Mouse (Mus musculus) stomach, embryonic 15.5 days (tissue): Measurements from ENCODE around the gene Dusp6. TPM values are rescaled to one million over a fixed set of nuclear protein-coding genes. Genes with fewer than 3 reads are reported as not detected.

ENCODE experiments used
- ATAC-seq: fragments of 200-750 bp; cut with Nextera tagmentation; 2 replicates; pipeline ENCODE4 v1.8.0; 2017; ENCODE audit warnings: low read depth, moderate number of reproducible peaks, moderate TSS enrichment; ENCODE audit not compliant: insufficient read depth, low FRiP score
- H3K27ac ChIP-seq: fragments of 300-500 bp; sonication (generic); 2 replicates; pipeline ENCODE4 v1.5.1; 2015; ENCODE audit warnings: mild to moderate bottlenecking, inconsistent platforms
- H3K27me3 ChIP-seq: fragments of 300-500 bp; sonication (generic); replicated peaks from 2 replicates; pipeline ENCODE4 v1.6.1; 2015; ENCODE audit warnings: inconsistent platforms
- H3K36me3 ChIP-seq: fragments of 300-500 bp; sonication (generic); 2 replicates; pipeline ENCODE4 v1.6.1; 2015; ENCODE audit warnings: inconsistent platforms
- H3K4me1 ChIP-seq: fragments of 300-500 bp; sonication (generic); 2 replicates; pipeline ENCODE4 v1.6.1; 2015; ENCODE audit warnings: inconsistent platforms
- H3K4me2 ChIP-seq: fragments of 300-500 bp; sonication (generic); 2 replicates; pipeline ENCODE4 v1.6.1; 2015; ENCODE audit warnings: mild to moderate bottlenecking, inconsistent platforms
- H3K4me3 ChIP-seq: fragments of 300-500 bp; sonication (generic); replicated peaks from 2 replicates; pipeline ENCODE4 v1.5.1; 2015; ENCODE audit warnings: inconsistent platforms
- H3K9ac ChIP-seq: fragments of 300-500 bp; sonication (generic); 2 replicates; pipeline ENCODE4 v1.6.1; 2015; ENCODE audit warnings: inconsistent platforms
- H3K9me3 ChIP-seq: fragments of 300-500 bp; sonication (generic); 2 replicates; pipeline ENCODE4 v1.6.1; 2016; ENCODE audit warnings: inconsistent platforms
- WGBS: fragments of 180-500 bp; shearing (Covaris S2); methylation state at CpG from one replicate; pipeline ENCODE4 v1.1.7; 2015; 5-methylcytosine and 5-hydroxymethylcytosine counted together
- polyA plus RNA-seq: library from polyadenylated mRNA; unstranded; fragments of >200 nt; fragmentation: Nextera tagmentation; extraction: Ambion mirVana; gene quantifications from 2 replicates; pipeline ENCODE4 v1.2.1, GENCODE M21; 2015

Gene Dusp6
- polyA plus RNA-seq, 1 experiment from 2014 or later, result 36.3 TPM

GRCm38 (mm10) chr10:99255830-99256570 lies 7.0 kb upstream of the Dusp6 start:
- H3K27me3 ChIP-seq, result no peaks in the 10 kb centered on the region
- H3K9ac ChIP-seq, result no peak overlapping the region
- no peak for ATAC-seq
- no peaks in the 10 kb centered on the region for H3K36me3 ChIP-seq
- H3K4me3 ChIP-seq, result no peak overlapping the region
- H3K4me1 ChIP-seq, result peaks cover 2% of the 10 kb centered on the region; the same call in 1 of the 2 replicates
- H3K27ac ChIP-seq, result no peak overlapping the region
- no peak overlapping the region for H3K4me2 ChIP-seq
- H3K9me3 ChIP-seq, result no peaks in the 10 kb centered on the region
- WGBS, result 73% methylated on average over 10 of the region's 10 CpGs

- Histone ChIP-seq H3K9me3 (no peaks in the 10 kb centered on the region), H3K4me1 (peaks cover 3% of the 10 kb centered on the region; the same call in 1 of the 2 replicates), H3K4me2 (no peak overlapping the region), H3K4me3 (no peak overlapping the region), H3K27ac (no peak overlapping the region), H3K9ac (no peak overlapping the region), H3K36me3 (no peaks in the 10 kb centered on the region), H3K27me3 (no peaks in the 10 kb centered on the region)
- 75% methylated on average over 5 of the region's 5 CpGs for WGBS
- no peak for ATAC-seq
Observed at GRCm38 (mm10) chr10:99257531-99257930, 5.5 kb upstream of the Dusp6 start.

- no peak for ATAC-seq
- Histone ChIP-seq H3K27ac (no peak overlapping the region), H3K27me3 (no peaks in the 10 kb centered on the region), H3K4me2 (no peak overlapping the region), H3K4me3 (no peak overlapping the region), H3K4me1 (peaks cover 3% of the 10 kb centered on the region; the same call in 1 of the 2 replicates), H3K9ac (no peak overlapping the region), H3K36me3 (no peaks in the 10 kb centered on the region), H3K9me3 (no peaks in the 10 kb centered on the region)
- 76% methylated on average over 8 of the region's 8 CpGs for WGBS
Observed at GRCm38 (mm10) chr10:99259840-99260239, 3.2 kb upstream of the Dusp6 start.

GRCm38 (mm10) chr10:99261151-99261635 lies 1.8 kb upstream of the Dusp6 start:
- Histone ChIP-seq H3K4me1 (peaks cover 9% of the 10 kb centered on the region; the same call in 1 of the 2 replicates), H3K36me3 (no peaks in the 10 kb centered on the region), H3K9me3 (no peaks in the 10 kb centered on the region), H3K27ac (peak overlapping the region; percentile 97), H3K27me3 (no peaks in the 10 kb centered on the region), H3K4me2 (peak overlapping the region; percentile 88), H3K9ac (peak overlapping the region; percentile 80), H3K4me3 (peak overlapping the region; percentile 69)
- 0 out of 2 replicates have a peak, but pooled peaks have one; percentile 0 for ATAC-seq
- under 1% methylated on average over 30 of the region's 30 CpGs for WGBS

GRCm38 (mm10) chr10:99261636-99262318 lies 1.3 kb upstream of the Dusp6 start:
- H3K9me3 ChIP-seq, result no peaks in the 10 kb centered on the region
- H3K27ac ChIP-seq, result peak overlapping the region; percentile 97
- H3K4me2 ChIP-seq, result peak overlapping the region; percentile 88
- under 1% methylated on average over 61 of the region's 62 CpGs for WGBS
- peaks cover 11% of the 10 kb centered on the region; the same call in 1 of the 2 replicates for H3K4me1 ChIP-seq
- peak overlapping the region; percentile 80 for H3K9ac ChIP-seq
- H3K27me3 ChIP-seq, result no peaks in the 10 kb centered on the region
- H3K4me3 ChIP-seq, result peak overlapping the region; percentile 69
- ATAC-seq, result peak; percentile 53
- H3K36me3 ChIP-seq, result no peaks in the 10 kb centered on the region

GRCm38 (mm10) chr10:99262319-99262866 lies 638 bp upstream of the Dusp6 start:
- 0% methylated on average over 20 of the region's 20 CpGs for WGBS
- no peaks in the 10 kb centered on the region for H3K9me3 ChIP-seq
- peak overlapping the region; percentile 88 for H3K4me2 ChIP-seq
- H3K4me3 ChIP-seq, result peak overlapping the region; percentile 69
- peak overlapping the region; percentile 97 for H3K27ac ChIP-seq
- H3K36me3 ChIP-seq, result no peaks in the 10 kb centered on the region
- ATAC-seq, result no peak
- H3K9ac ChIP-seq, result peak overlapping the region; percentile 80; the same call in 1 of the 2 replicates
- H3K27me3 ChIP-seq, result no peaks in the 10 kb centered on the region
- H3K4me1 ChIP-seq, result peaks cover 11% of the 10 kb centered on the region; the same call in 1 of the 2 replicates

GRCm38 (mm10) chr10:99263419-99264221 lies 589 bp downstream of the Dusp6 start:
- Histone ChIP-seq H3K4me3 (peak overlapping the region; percentile 69), H3K4me2 (peak overlapping the region; percentile 88), H3K27me3 (no peaks in the 10 kb centered on the region), H3K27ac (peak overlapping the region; percentile 97), H3K36me3 (no peaks in the 10 kb centered on the region), H3K4me1 (peaks cover 11% of the 10 kb centered on the region; the same call in 1 of the 2 replicates), H3K9me3 (no peaks in the 10 kb centered on the region), H3K9ac (peak overlapping the region; percentile 51)
- under 1% methylated on average over 66 of the region's 66 CpGs for WGBS
- peak; percentile 0; the same call in 1 of the 2 replicates for ATAC-seq

- H3K36me3 ChIP-seq, result no peaks in the 10 kb centered on the region
- H3K9ac ChIP-seq, result peak overlapping the region; percentile 51
- no peaks in the 10 kb centered on the region for H3K9me3 ChIP-seq
- WGBS, result 4% methylated on average over 26 of the region's 26 CpGs
- H3K4me2 ChIP-seq, result peak overlapping the region; percentile 88
- peak overlapping the region; percentile 97 for H3K27ac ChIP-seq
- H3K4me1 ChIP-seq, result peaks cover 18% of the 10 kb centered on the region; the same call in 1 of the 2 replicates
- H3K4me3 ChIP-seq, result peak overlapping the region; percentile 69
- no peaks in the 10 kb centered on the region for H3K27me3 ChIP-seq
- no peak for ATAC-seq
Observed at GRCm38 (mm10) chr10:99264301-99265010, 1.4 kb downstream of the Dusp6 start.

- Histone ChIP-seq H3K36me3 (no peaks in the 10 kb centered on the region), H3K9ac (peak overlapping the region; percentile 51; the same call in 1 of the 2 replicates), H3K4me3 (peak overlapping the region; percentile 69), H3K4me1 (peaks cover 20% of the 10 kb centered on the region; the same call in 1 of the 2 replicates), H3K9me3 (no peaks in the 10 kb centered on the region), H3K27ac (peak overlapping the region; percentile 97; the same call in 1 of the 2 replicates), H3K27me3 (no peaks in the 10 kb centered on the region), H3K4me2 (peak overlapping the region; percentile 88)
- no peak for ATAC-seq
- WGBS, result 19% methylated on average over 7 of the region's 7 CpGs
Observed at GRCm38 (mm10) chr10:99265011-99265694, 2.1 kb downstream of the Dusp6 start.

- no peak for ATAC-seq
- 49% methylated on average over 14 of the region's 14 CpGs for WGBS
- H3K4me3 ChIP-seq, result peak overlapping the region; percentile 69
- peak overlapping the region; percentile 88 for H3K4me2 ChIP-seq
- no peaks in the 10 kb centered on the region for H3K27me3 ChIP-seq
- peaks cover 22% of the 10 kb centered on the region; the same call in 1 of the 2 replicates for H3K4me1 ChIP-seq
- H3K27ac ChIP-seq, result peak overlapping the region; percentile 97; the same call in 1 of the 2 replicates
- H3K9me3 ChIP-seq, result no peaks in the 10 kb centered on the region
- no peak overlapping the region for H3K9ac ChIP-seq
- no peaks in the 10 kb centered on the region for H3K36me3 ChIP-seq
Observed at GRCm38 (mm10) chr10:99266025-99266424, 3.0 kb downstream of the Dusp6 start.
